Mouse (Mus musculus) frontal cortex, postnatal 25 days (tissue): ENCODE data around the gene Egf.

Experiments used
- DNase-seq, 2 experiments: peaks; one replicate each; pipeline ENCODE4 v3.0.0; 2022; ENCODE audit warnings: low spot score in 2 of 2

Egf gene

GRCm38 (mm10) chr3:129651765-129652164, 103.4 kb downstream of the Egf start:
- DNase-seq, result no peak

- no peak for DNase-seq
Observed at GRCm38 (mm10) chr3:129650931-129651330, 104.2 kb downstream of the Egf start.

- no peak for DNase-seq
Observed at GRCm38 (mm10) chr3:129650293-129650612, 104.9 kb downstream of the Egf start.

GRCm38 (mm10) chr3:129649586-129650292, 105.4 kb downstream of the Egf start:
- no peak for DNase-seq

GRCm38 (mm10) chr3:129648598-129648997, 106.5 kb downstream of the Egf start:
- no peak for DNase-seq

- no peak for DNase-seq
Observed at GRCm38 (mm10) chr3:129647312-129647711, 107.8 kb downstream of the Egf start.

- no peak for DNase-seq
Observed at GRCm38 (mm10) chr3:129646781-129647180, 108.3 kb downstream of the Egf start.

GRCm38 (mm10) chr3:129645409-129645808, 109.7 kb downstream of the Egf start:
- no peak for DNase-seq

- DNase-seq, result no peak
Observed at GRCm38 (mm10) chr3:129641621-129642020, 113.5 kb downstream of the Egf start.

- peak in 1 of 2 experiments; percentile 23 for DNase-seq
Observed at GRCm38 (mm10) chr3:129640211-129641000, 114.7 kb downstream of the Egf start.

GRCm38 (mm10) chr3:129639701-129640100, 115.4 kb downstream of the Egf start:
- DNase-seq, result no peak

- no peak for DNase-seq
Observed at GRCm38 (mm10) chr3:129637446-129637845, 117.7 kb downstream of the Egf start.

GRCm38 (mm10) chr3:129634260-129634901, 120.7 kb downstream of the Egf start:
- peak in 1 of 2 experiments; percentile 15 for DNase-seq

- DNase-seq, result no peak
Observed at GRCm38 (mm10) chr3:129633518-129633917, 121.6 kb downstream of the Egf start.

- DNase-seq, result no peak
Observed at GRCm38 (mm10) chr3:129631857-129632256, 123.3 kb downstream of the Egf start.

- DNase-seq, result no peak
Observed at GRCm38 (mm10) chr3:129631018-129631417, 124.1 kb downstream of the Egf start.
